Mouse (Mus musculus) CD4-positive, CD25-positive, alpha-beta regulatory T cell (primary cell): ENCODE results near the gene Susd4. TPM values are rescaled to one million over a fixed set of nuclear protein-coding genes. Genes with fewer than 3 reads are reported as not detected.

Experiments
- polyA plus RNA-seq: library from polyadenylated mRNA; unstranded; fragments of 100-300 nt; shearing (Covaris generic); gene quantifications from one replicate; pipeline ENCODE4 v1.2.1, GENCODE M21; 2017

The Susd4 gene
- 3.8 TPM for polyA plus RNA-seq

GRCm38 (mm10) chr1:182763716-182764461, at the start of gene Susd4:
Gene Susd4, plus strand, starts transcription at chr1:182763860.

GRCm38 (mm10) chr1:182749080-182749479, 14.6 kb upstream of the Susd4 start, which contains the start of gene Ccdc185:
Gene Ccdc185, minus strand, starts transcription at chr1:182749180.

Other genes starting within 250 kb of the Susd4 start
- gene Capn2, start 246.3 kb upstream of the Susd4 start, polyA plus RNA-seq, result 141 TPM
- gene Capn8, start 198.9 kb upstream of the Susd4 start, polyA plus RNA-seq, result not detected
- not detected for gene Ccdc185, start 14.7 kb upstream of the Susd4 start, polyA plus RNA-seq
- gene Tlr5, start 190.9 kb downstream of the Susd4 start, polyA plus RNA-seq, result 0.67 TPM